Mouse (Mus musculus): ENCODE data around the gene Pakap.

Gene Pakap

GRCm38 (mm10) chr4:57567666-57568206, at the start of gene Pakap:
Gene Pakap, plus strand, starts transcription at chr4:57568179.
- peak; percentile 66 to 71 for DNase-seq

GRCm38 (mm10) chr4:57523456-57523855, 44.5 kb upstream of the Pakap start:
- no peak for DNase-seq

GRCm38 (mm10) chr4:57524461-57524860, 43.5 kb upstream of the Pakap start:
- peak; percentile 23 to 46 for DNase-seq

- DNase-seq, result peak in 1 of 2 experiments; percentile 12
These were observed 42.6 kb upstream of the Pakap start for GRCm38 (mm10) chr4:57525221-57526011.

GRCm38 (mm10) chr4:57528296-57528695, 39.7 kb upstream of the Pakap start:
- DNase-seq, result no peak

GRCm38 (mm10) chr4:57533686-57534085, 34.3 kb upstream of the Pakap start:
- DNase-seq, result no peak

- no peak for DNase-seq
These were observed 33.7 kb upstream of the Pakap start for GRCm38 (mm10) chr4:57534232-57534631.

- DNase-seq, result no peak
These were observed 32.9 kb upstream of the Pakap start for GRCm38 (mm10) chr4:57535087-57535486.

- DNase-seq, result no peak
These were observed 29.8 kb upstream of the Pakap start for GRCm38 (mm10) chr4:57538029-57538688.

- DNase-seq, result no peak
These were observed 24.2 kb upstream of the Pakap start for GRCm38 (mm10) chr4:57543692-57544256.

GRCm38 (mm10) chr4:57547785-57548184, 20.2 kb upstream of the Pakap start:
- no peak for DNase-seq

- no peak for DNase-seq
These were observed 17.8 kb upstream of the Pakap start for GRCm38 (mm10) chr4:57550216-57550615.

GRCm38 (mm10) chr4:57557102-57557501, 10.9 kb upstream of the Pakap start:
- no peak for DNase-seq

- no peak for DNase-seq
These were observed 8.5 kb upstream of the Pakap start for GRCm38 (mm10) chr4:57559438-57559837.

- no peak for DNase-seq
These were observed 8.0 kb upstream of the Pakap start for GRCm38 (mm10) chr4:57560010-57560409.

GRCm38 (mm10) chr4:57561055-57561454, 6.9 kb upstream of the Pakap start:
- no peak for DNase-seq

- no peak for DNase-seq
These were observed 2.7 kb upstream of the Pakap start for GRCm38 (mm10) chr4:57565283-57565682.

GRCm38 (mm10) chr4:57565811-57566210, 2.2 kb upstream of the Pakap start:
- DNase-seq, result peak in 1 of 2 experiments; percentile 22

GRCm38 (mm10) chr4:57568268-57569068, 489 bp downstream of the Pakap start:
- DNase-seq, result peak; percentile 19 to 26

GRCm38 (mm10) chr4:57569069-57569355, 1.0 kb downstream of the Pakap start:
- DNase-seq, result no peak

GRCm38 (mm10) chr4:57569711-57570110, 1.7 kb downstream of the Pakap start:
- DNase-seq, result no peak

GRCm38 (mm10) chr4:57570229-57570628, 2.2 kb downstream of the Pakap start:
- no peak for DNase-seq

GRCm38 (mm10) chr4:57574181-57574580, 6.2 kb downstream of the Pakap start:
- DNase-seq, result no peak

Measured in cerebellum, postnatal 14 days (tissue).